Mouse (Mus musculus) embryonic stem cell, embryonic (primary cell): ENCODE data around the gene Msh3.

Experiments
- CTCF ChIA-PET, 4 experiments: fragments of 300-600 bp in 2 of 4; fragments of 350-600 bp in 2 of 4; sonication (Branson Sonifier 250); formaldehyde crosslinking; loops; one replicate each; lab custom pipeline; 2022; ENCODE audit warnings: inconsistent platforms in 2 of 4; lab: Charles Lee
- POLR2A ChIA-PET, 4 experiments: fragments of 300-600 bp in 2 of 4; fragments of 350-600 bp in 2 of 4; sonication (Branson Sonifier 250); formaldehyde crosslinking; loops; one replicate each; lab custom pipeline; 2022; ENCODE audit warnings: antibody characterized with exemption in 4 of 4, inconsistent platforms in 1 of 4; lab: Charles Lee

Msh3 gene

DNA sequence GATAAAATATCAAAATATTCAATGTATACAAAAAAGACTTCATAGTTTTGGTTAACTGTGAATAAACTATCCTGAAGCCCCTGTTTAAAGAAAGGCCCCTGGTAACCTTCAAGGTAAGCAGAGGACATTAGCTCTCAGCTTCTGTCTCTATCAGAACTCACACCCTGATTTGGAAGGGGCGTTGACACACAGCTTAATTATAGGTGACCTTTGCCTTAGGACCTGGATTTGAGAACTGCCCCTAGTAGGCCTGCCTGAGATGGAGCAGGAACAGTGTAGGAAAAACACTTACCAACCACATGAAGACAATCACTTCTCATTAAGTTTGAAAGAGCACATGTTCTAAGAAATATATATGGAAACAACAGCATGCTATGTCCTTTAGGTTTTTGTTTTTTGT is 55.3 kb downstream of the Msh3 start:
- ChIA-PET CTCF (no interaction called here), POLR2A (interaction anchor here in 1 of 4 experiments (1.0 to 1.2 kb wide), 2 partner anchors 33 to 55 kb away, joined by 3 to 4 read pairs; partner anchors contain the start of genes Dhfr and Msh3)

DNA sequence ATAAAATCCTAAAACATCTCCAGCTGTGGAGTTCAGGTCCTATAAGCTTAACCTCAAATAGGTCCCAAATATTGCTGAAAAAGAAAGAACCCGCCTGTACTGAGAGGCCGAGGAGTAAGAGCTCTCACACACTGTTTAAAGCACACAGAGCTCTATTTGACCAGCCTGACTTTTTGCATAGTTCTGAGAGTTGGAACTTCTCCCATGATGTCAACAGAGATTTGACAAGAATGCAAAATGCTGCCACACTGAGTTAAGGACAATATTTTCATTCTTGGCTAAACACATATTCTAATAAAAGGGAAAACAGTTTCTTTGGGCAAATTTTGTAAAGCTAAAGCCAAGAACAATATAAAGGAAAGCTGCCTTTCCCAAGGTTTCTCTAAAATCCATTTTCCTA is 57.8 kb downstream of the Msh3 start:
- CTCF ChIA-PET = no interaction called here
- POLR2A ChIA-PET = interaction anchor here in 1 of 4 experiments (0.6 to 1.7 kb wide), 3 partner anchors 35 to 221 kb away, joined by 3 to 4 read pairs (median 3); partner anchors contain the start of genes Dhfr and Msh3

DNA sequence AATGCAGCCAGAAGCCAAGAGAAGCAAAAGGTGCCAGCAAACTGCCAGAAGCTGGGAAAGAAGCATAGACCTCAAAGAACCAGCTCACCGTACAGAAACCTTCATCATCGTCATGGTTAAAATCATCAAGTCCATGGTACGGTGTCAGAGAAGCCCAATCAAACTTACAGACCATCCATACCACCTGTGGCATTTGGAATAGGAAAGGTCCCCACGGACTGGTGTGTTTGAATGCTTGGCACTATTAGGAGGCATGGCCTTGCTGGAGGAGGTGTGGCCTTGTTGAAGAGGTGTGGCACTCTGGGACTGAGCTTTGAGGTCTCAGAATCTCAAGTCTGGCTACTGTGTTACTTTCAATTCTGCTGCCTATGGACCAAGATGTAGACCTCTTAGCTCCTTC is 58.3 kb downstream of the Msh3 start:
- POLR2A ChIA-PET = interaction anchor here in 1 of 4 experiments (0.6 to 1.7 kb wide), 3 partner anchors 36 to 222 kb away, joined by 3 to 4 read pairs (median 3); partner anchors contain the start of genes Dhfr and Msh3
- CTCF ChIA-PET = no interaction called here

DNA sequence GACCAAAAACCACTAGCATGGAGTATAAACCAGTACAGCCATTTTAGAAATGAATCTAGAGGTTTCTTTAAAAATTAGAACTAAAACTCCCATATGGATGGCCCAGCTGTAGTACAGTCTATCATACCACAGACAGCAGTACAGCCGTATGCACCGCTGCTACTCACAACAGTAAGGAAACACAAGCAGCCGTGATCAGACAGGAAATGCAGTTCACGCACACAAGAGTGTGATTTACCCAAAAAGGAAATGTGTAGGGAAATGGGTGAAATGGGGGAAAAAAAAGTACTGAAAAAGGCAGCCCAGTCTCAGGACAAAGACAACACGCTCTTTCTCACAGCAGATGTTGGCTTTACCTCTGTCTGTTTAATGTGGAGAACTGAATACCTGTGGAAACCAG is 60.9 kb downstream of the Msh3 start:
- ChIA-PET CTCF (no interaction called here), POLR2A (no interaction called here)

DNA sequence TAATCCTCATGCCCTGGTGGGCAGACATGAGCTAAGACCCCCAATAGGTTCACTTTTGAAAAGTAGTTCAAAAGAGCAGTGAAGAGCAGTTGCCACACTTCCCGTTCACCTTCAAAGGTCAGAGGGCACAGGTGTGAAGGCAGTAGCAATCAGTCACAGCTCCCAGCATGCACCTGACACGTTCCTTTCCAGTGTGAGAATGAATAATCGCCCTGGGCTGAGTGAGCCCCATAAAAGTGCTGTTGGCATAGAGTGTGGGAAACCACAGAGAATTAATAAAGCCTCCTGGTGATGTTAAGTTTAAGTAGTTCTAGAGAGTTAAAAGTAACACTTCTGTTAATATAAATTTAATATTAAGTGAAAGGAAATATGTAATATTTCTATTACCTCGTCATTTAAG is 63.2 kb downstream of the Msh3 start:
- CTCF ChIA-PET = no interaction called here
- POLR2A ChIA-PET = no interaction called here

DNA sequence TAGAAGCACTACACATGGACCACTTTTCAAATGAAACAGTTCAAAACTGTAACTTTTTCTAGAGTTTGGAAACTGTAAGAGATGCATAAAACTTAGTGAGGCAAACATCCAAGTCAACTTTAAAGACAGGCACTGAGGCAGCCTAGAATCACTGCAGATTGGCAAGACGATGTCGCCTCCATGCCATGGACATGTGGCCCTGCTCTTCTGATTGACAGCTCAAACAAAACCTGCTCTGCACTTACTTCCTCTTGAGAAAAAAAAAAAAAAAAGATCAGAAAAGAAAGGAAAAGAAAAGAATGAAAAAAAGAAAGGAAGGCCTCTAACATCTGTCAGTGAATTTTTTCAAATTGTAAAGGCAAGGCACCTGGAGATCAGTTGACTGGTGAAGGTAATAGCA is 77.8 kb downstream of the Msh3 start:
- CTCF ChIA-PET = no interaction called here
- POLR2A ChIA-PET = no interaction called here

DNA sequence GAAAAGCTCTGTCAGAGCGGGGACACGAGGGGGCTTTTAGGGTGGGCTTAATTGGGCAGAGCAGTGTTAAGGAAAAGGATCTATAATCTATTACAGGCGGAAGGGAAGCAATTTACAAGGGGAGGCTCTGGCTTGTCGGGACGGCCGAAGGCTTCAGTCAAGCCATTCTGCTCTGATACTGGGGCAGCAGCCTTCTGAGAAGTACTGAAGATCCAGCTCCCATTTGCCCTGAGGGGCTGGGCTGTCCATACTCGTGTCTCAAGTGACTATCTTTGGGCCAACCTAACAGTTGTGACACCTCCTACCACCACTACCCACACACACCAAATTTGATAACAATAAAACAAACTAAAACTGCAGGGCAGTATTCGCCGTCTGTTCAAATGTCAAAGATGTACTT is 79.5 kb downstream of the Msh3 start:
- CTCF ChIA-PET = no interaction called here
- POLR2A ChIA-PET = no interaction called here

DNA sequence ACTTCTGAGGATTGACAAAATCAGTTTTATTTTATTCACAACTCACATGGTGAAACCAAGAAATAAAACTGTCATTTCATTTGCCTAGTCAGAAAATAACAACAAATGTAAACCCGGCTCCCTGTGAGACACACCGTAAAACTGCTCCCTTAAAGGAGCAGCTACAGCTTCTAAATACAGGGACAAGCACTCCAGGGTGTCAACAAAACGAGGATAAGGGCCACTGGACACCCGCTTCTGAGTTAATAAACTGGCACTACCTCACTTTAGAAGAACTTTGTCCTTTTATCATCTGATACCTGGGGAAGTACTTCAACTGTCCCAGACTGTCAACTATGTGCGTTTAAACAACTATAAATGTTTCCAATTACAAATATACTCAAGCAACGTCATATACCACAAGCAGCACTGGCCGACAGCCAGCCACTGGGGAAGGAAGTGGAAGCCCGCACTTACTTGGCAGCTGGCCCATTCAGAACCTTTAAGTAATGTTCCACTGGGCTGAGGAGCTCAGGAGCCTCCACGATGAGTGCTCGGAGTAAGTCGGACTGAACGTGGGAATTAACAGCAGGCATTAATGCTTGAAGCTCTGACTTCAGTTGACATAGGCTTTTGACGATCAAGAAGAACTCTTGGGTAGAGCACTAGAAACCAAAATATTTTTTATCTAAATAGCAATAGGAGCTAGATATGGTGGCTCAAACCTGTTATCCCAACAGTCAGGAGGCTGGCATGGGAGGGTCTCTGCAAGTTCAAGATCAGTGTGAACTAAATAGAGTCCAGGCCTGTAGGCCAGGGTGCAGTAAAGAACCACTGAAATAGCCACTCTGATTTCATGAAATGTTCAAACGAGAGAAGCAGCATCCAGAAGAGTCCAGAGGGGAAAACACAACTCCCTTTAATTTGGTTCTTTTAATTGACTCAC is 80.3 kb downstream of the Msh3 start:
- CTCF ChIA-PET = no interaction called here
- POLR2A ChIA-PET = interaction anchor here in 1 of 4 experiments (1.2 kb wide), 1 partner anchor 80 kb away, joined by 4 read pairs; the partner anchor contains the start of genes Dhfr and Msh3

DNA sequence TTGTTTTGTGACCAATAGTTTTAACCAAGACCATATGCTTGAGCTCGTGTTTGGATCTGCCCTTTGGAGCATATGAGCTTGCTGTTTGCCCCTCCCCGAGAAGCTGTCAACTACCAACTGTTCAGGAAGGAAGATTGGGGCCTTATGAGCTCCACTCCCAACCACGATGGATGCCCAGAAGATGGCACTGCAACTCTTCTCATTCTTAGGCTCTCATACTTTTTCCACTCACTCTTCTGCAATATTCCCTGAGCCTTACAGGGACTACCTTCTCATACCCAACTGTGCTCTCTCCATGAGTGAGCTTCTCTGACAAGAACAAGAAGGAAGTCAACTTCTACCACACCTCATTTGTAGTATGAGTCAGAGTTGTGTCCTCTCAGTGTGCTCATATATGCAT is 87.7 kb downstream of the Msh3 start:
- ChIA-PET POLR2A (interaction anchor here in 2 of 4 experiments (0.7 to 1.4 kb wide), 2 partner anchors 13 to 88 kb away, joined by 3 to 6 read pairs; partner anchors contain the start of genes Dhfr (in 1 of the 2) and Msh3 (in 1 of the 2)), CTCF (interaction anchor here in 1 of 4 experiments (0.7 to 1.0 kb wide), 2 partner anchors 88 to 172 kb away, joined by 3 to 6 read pairs; partner anchors contain the start of genes Dhfr and Msh3)

DNA sequence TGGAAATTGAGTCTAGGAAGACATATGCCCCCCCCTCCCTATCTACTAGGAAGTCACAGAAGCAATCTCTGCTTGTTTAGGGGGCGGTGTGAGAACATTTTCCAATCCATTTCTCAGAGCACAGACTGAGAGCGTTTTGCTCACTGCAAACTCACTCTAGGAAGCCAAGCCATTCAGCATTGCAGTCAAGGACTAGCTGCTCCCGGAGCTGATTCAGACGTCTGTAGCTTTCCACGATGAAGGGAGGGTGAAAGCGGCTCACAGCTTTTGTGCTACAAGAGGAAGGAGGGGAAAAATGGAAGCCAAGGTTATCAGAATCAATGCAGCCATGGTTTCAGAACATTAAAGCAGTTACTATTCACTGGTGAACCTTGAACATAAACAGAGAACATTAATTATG is 91.2 kb downstream of the Msh3 start:
- POLR2A ChIA-PET = interaction anchor here in 1 of 4 experiments (0.6 kb wide), 1 partner anchor 228 kb away, joined by 5 read pairs; no protein-coding TSS in a partner anchor
- CTCF ChIA-PET = no interaction called here

DNA sequence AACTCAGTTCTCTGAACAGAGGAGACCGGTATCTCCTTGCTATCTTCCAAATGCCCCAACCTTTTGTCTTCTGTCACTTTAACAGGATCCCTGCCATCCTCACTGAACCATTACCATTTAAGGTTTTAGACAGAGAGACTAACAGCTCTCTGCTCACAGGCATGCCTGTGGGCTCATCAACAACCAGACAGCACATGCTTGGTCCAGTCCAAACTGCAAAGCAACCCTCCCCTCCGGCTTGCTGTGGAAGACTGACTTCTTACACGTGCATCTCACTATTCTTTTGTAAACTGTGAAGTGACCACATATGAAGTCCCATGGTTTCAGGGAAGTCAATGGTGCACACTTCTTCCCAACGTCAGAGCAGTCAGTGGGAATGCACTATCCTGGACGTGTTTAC is 93.5 kb downstream of the Msh3 start:
- ChIA-PET POLR2A (interaction anchor here in 1 of 4 experiments (0.8 kb wide), 1 partner anchor 94 kb away, joined by 3 read pairs; the partner anchor contains the start of gene Msh3), CTCF (no interaction called here)

DNA sequence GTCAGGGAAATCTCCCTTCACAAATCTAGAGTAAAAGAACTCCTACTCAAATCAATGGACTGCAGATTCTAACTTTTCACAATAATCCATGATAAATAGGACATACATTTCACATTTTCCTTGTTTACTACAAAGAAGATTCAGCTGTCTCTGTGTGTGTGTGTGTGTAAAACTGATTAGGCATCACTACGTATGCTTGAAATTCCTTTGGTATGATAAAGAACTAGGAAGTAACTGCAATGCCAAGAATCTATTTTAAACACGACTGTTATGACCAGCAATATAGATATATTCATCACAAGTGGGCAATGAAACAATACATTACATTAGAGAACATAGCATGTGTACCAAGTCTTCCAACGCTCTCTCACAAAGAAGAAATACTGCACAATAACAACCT is 99.3 kb downstream of the Msh3 start:
- ChIA-PET POLR2A (interaction anchor here in 1 of 4 experiments (0.6 kb wide), 1 partner anchor 999 kb away, joined by 3 read pairs; no protein-coding TSS in a partner anchor), CTCF (no interaction called here)

DNA sequence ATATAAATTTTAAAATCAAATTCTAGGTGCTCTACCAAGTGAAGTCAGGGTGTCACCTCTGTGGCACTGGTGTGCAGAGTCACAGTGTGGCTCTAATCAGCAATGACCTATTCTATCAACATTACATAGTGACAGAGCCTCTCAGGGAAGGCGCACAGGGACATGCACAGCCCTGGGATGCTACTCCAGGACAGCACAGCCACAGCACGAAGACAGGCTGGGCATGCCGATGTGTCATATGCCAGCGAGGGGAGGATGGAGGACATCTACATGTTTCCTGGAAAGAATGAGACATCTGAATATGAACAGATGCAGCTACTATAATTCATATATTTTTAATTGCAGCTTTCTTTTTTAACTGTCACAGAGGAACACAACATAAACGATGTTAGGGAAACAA is 101.0 kb downstream of the Msh3 start:
- POLR2A ChIA-PET = interaction anchor here in 1 of 4 experiments (0.6 kb wide), 1 partner anchor 132 kb away, joined by 8 read pairs; no protein-coding TSS in a partner anchor
- CTCF ChIA-PET = no interaction called here

DNA sequence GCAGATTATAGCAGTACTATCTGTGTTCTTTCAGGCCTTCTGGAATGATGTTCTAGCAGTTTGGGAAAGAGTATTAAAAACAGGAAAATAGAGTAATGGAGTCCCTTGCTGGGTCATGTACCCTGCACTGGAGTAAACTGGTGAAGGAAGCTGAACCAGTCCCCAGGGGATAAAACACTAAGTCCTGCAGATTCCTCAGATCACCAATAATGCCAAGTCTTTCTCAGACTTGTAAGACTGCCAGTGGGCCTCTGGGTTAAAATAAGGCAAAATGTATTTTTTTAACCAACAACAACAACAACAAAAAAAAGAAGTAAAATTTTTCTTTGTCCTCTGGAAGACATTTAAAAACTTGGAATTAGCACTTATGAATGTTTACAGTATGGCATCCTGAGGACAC is 102.5 kb downstream of the Msh3 start:
- ChIA-PET POLR2A (no interaction called here), CTCF (no interaction called here)

DNA sequence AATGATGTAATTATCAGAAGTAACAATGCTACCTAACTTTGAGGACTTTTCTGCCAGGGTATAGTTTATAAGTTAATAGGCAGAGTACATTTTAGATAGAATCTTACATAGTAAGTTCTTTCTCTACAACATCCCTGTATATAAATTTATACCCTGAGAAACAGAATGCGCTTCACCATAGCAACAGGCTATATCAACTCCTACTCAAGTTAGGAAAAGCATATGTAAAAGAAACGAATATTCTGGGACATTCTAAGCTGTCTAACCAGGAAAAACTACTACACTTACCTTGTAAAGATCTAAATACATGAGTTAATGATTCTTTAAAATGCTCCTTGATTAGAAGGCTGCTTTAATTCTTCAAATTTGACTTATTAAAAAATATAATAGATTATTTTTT is 107.2 kb downstream of the Msh3 start:
- CTCF ChIA-PET = no interaction called here
- POLR2A ChIA-PET = no interaction called here

DNA sequence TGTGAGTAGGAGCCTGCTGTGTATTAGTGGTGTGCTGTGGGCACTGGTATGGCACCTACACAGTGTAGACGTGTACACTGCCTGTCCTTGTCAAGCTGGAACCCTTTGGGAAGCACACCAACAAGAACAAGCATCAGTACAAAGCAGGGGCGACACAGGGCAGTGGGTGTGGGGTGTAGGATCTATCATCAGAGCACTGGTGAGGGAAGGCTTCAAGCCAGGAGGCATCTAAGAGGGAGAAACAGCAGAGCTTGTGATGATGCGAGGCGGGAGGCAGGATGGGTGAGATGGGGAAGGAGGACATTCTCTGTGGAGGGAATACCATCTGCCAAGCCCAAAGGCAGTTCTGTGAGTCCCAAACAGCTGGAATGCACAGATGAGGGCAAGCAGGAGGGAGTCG is 107.8 kb downstream of the Msh3 start:
- ChIA-PET POLR2A (no interaction called here), CTCF (no interaction called here)

DNA sequence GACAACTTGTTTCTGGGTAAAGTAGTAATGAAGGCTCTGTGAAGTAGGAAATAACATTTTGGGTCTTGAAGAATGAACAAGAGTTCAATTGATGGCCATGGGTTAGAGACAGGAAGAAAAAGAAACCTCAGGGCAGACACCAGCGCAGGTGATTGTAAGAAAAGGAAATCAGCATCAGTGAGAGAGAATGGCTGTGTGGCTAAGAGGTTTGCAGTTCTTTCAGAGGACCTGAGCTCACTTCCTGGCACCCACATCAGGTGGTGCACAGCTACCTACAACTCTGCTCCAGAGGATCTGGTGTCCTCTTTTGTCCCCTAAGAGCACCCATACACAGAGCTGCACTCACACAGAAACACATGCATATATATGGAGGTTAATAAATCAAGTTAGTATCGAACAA is 110.1 kb downstream of the Msh3 start:
- POLR2A ChIA-PET = no interaction called here
- CTCF ChIA-PET = no interaction called here

DNA sequence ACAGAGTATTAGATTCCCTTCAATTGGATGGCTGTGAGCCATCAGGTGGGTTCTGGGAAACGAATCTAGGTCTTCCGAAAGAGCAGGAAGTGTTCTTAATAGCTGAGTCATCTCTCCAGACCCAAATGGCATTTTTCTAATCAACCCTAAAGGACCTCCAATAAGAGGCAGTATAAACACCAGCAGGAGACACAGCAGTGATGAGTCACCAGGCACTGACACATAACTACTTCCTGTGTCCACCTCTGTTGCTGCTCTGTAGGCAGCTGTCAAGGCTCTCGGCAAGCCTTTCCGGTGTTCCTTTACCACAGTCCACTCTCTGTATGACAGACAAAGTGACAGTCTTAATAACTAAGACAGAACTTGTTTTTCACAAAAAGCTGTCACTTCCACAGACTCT is 113.4 kb downstream of the Msh3 start:
- ChIA-PET CTCF (no interaction called here), POLR2A (no interaction called here)

DNA sequence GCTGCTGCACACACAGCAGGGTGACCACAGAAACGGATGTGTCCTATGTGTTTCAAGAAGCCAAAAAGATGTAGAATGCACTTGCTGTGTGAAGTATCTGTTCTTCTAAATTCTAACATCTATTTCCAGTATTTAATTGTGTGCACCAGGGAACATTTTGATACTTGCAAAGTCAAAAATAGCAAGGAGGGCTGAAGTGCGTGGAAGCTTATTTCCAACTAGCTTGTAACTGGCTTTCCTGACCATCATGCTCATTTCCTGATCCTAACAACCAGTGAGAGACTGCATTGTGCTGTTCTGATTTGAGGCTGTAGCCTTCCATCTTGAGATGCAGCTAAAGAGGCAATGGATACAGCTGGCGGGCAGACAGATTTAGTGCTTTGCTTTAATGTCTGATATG is 116.9 kb downstream of the Msh3 start:
- POLR2A ChIA-PET = interaction anchor here in 2 of 4 experiments (1.2 kb wide), 2 partner anchors 12 to 126 kb away, joined by 3 read pairs; no protein-coding TSS in a partner anchor
- CTCF ChIA-PET = no interaction called here

DNA sequence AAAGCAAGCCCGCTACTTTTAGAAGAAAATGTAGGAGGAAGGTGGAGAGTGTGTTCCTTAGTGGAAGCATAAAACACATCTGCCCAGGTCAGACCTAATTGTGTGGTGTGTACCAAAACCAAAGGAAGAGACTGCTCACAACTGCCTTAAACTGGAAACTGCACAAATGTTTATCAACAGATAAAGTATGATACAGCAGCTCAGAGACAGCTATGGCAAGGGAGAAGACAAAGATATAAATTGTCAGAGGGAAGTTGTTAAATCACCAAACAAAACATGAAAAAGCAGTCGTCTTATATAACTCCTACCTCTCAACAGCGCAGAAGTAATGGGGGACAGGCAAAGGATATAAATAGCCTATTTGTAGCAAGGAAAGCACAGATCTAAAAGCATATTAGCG is 117.8 kb downstream of the Msh3 start:
- POLR2A ChIA-PET = interaction anchor here in 1 of 4 experiments (0.5 to 1.2 kb wide), 2 partner anchors 12 to 144 kb away, joined by 3 to 4 read pairs; no protein-coding TSS in a partner anchor
- CTCF ChIA-PET = no interaction called here
